Comparison of ENCODE assay signal across 21 mouse cellular contexts in genomic region chr3:80369214-80369941, GRCm38 (mm10).
"Had no signal": no experiment of that assay in that cellular context is flagged by ENCODE, and none has a peak within 500 bp of the region (broad histone marks: within the 10 kb centered on the region; RNA-seq: fewer than 3 reads in every experiment).

No protein-coding gene starts in this region.

- ATAC-seq: liver, postnatal 0 days; lung, postnatal 0 days; midbrain, embryonic 15.5 days had no signal

- H3K27ac ChIP-seq: limb, embryonic 12.5 days; limb, embryonic 15.5 days; liver, embryonic 14.5 days; macrophage; midbrain, embryonic 12.5 days; midbrain, embryonic 15.5 days; neural tube, embryonic 12.5 days; neural tube, embryonic 15.5 days had no signal

- H3K36me3 ChIP-seq: limb, embryonic 12.5 days; limb, embryonic 15.5 days; midbrain, embryonic 12.5 days; midbrain, embryonic 15.5 days; neural tube, embryonic 12.5 days; neural tube, embryonic 15.5 days had no signal

- DNase-seq: kidney, adult 18-20 months; kidney, adult 9 months; kidney, postnatal 14 days; kidney, postnatal 4 days; layer of hippocampus, adult 9-11 months; layer of hippocampus, postnatal 36 days; liver, postnatal 0 days; lung, embryonic 14.5 days; thymus, adult 2 months; thymus, postnatal 14 days; thymus, postnatal 4 days had no signal

- H3K9me3 ChIP-seq: limb, embryonic 12.5 days; limb, embryonic 15.5 days; midbrain, embryonic 12.5 days; midbrain, embryonic 15.5 days; neural tube, embryonic 12.5 days; neural tube, embryonic 15.5 days had no signal

- H3K27me3 ChIP-seq: limb, embryonic 12.5 days; limb, embryonic 15.5 days; midbrain, embryonic 12.5 days; midbrain, embryonic 15.5 days; neural tube, embryonic 12.5 days; neural tube, embryonic 15.5 days had no signal

- H3K4me2 ChIP-seq: limb, embryonic 12.5 days; limb, embryonic 15.5 days; liver, embryonic 11.5 days; lung, embryonic 14.5 days; midbrain, embryonic 12.5 days; midbrain, embryonic 15.5 days; neural tube, embryonic 12.5 days; neural tube, embryonic 15.5 days had no signal

- H3K9ac ChIP-seq: limb, embryonic 12.5 days; limb, embryonic 15.5 days; liver, embryonic 14.5 days; liver, postnatal 0 days; lung, embryonic 14.5 days; midbrain, embryonic 12.5 days; midbrain, embryonic 15.5 days; neural tube, embryonic 12.5 days; neural tube, embryonic 15.5 days had no signal

- H3K4me3 ChIP-seq: limb, embryonic 12.5 days; limb, embryonic 15.5 days; midbrain, embryonic 12.5 days; midbrain, embryonic 15.5 days; neural tube, embryonic 12.5 days; neural tube, embryonic 15.5 days had no signal

- H3K4me1 ChIP-seq: limb, embryonic 12.5 days; limb, embryonic 15.5 days; midbrain, embryonic 12.5 days; midbrain, embryonic 15.5 days; neural tube, embryonic 12.5 days; neural tube, embryonic 15.5 days had no signal
